Mouse (Mus musculus) forebrain, embryonic 12.5 days (tissue): ENCODE data around the gene Cd52. TPM values are rescaled to one million over a fixed set of nuclear protein-coding genes. Genes with fewer than 3 reads are reported as not detected.

Experiments used
- ATAC-seq: fragments of 200-750 bp; cut with Nextera tagmentation; 2 replicates; pipeline ENCODE4 v1.8.0; 2017; ENCODE audit warnings: moderate TSS enrichment; ENCODE audit not compliant: low FRiP score
- H3K27ac ChIP-seq: fragments of 300-500 bp; sonication (generic); 2 replicates; pipeline ENCODE4 v1.5.1; 2016; ENCODE audit warnings: mild to moderate bottlenecking
- H3K27me3 ChIP-seq: fragments of 300-500 bp; sonication (generic); 2 replicates; pipeline ENCODE4 v1.6.1; 2016; ENCODE audit warnings: mild to moderate bottlenecking
- H3K36me3 ChIP-seq: fragments of 300-500 bp; sonication (generic); replicated peaks from 2 replicates; pipeline ENCODE4 v1.6.1; 2016; ENCODE audit warnings: mild to moderate bottlenecking
- H3K4me1 ChIP-seq: fragments of 300-500 bp; sonication (generic); 2 replicates; pipeline ENCODE4 v1.6.1; 2016
- H3K4me2 ChIP-seq: fragments of 300-500 bp; sonication (generic); 2 replicates; pipeline ENCODE4 v1.6.1; 2016; ENCODE audit warnings: mild to moderate bottlenecking, moderate library complexity
- H3K4me3 ChIP-seq: fragments of 300-500 bp; sonication (generic); replicated peaks from 2 replicates; pipeline ENCODE4 v1.5.1; 2016; ENCODE audit warnings: mild to moderate bottlenecking
- H3K9ac ChIP-seq: fragments of 300-500 bp; sonication (generic); 2 replicates; pipeline ENCODE4 v1.6.1; 2016; ENCODE audit warnings: mild to moderate bottlenecking
- H3K9me3 ChIP-seq: fragments of 300-500 bp; sonication (generic); 2 replicates; pipeline ENCODE4 v1.6.1; 2016
- WGBS: fragments of 180-500 bp; shearing (Covaris S2); methylation state at CpG from one replicate; pipeline ENCODE4 v1.1.7; 2016; 5-methylcytosine and 5-hydroxymethylcytosine counted together
- polyA plus RNA-seq: library from polyadenylated mRNA; unstranded; fragments of >200 nt; fragmentation: Nextera tagmentation; extraction: Ambion mirVana; gene quantifications from 2 replicates; pipeline ENCODE4 v1.2.1, GENCODE M21; 2016

Cd52 gene
- polyA plus RNA-seq, 1 experiment from 2014 or later: 3.9 TPM

DNA sequence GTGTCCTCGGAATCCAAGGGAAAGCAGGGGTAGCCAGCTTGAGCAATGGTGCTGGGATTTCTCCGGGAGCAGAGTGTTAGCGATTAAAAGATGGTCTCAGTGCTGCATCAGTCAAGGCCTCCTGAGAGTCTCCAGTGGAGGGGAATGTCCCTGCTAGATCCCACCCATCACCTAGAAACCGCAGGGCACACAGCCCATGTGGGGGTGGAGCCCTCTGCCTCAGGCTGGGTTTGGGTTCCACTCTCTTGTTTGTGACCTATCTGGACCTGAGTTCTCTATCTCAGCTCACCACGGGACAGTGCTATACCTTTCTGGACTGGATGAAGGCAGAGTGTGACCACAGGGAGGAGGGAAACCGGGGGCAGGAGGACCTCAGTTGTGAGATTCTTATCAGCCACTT is 36.0 kb downstream of the Cd52 start:
- Histone ChIP-seq H3K27me3 (peaks cover 20% of the 10 kb centered on the region), H3K4me1 (no peaks in the 10 kb centered on the region), H3K4me2 (no peak overlapping the region; the same call in 1 of the 2 replicates), H3K4me3 (no peak overlapping the region), H3K36me3 (no peaks in the 10 kb centered on the region), H3K9me3 (no peaks in the 10 kb centered on the region), H3K27ac (no peak overlapping the region), H3K9ac (no peak overlapping the region)
- 83% methylated on average over 6 of the region's 6 CpGs for WGBS
- no peak for ATAC-seq

DNA sequence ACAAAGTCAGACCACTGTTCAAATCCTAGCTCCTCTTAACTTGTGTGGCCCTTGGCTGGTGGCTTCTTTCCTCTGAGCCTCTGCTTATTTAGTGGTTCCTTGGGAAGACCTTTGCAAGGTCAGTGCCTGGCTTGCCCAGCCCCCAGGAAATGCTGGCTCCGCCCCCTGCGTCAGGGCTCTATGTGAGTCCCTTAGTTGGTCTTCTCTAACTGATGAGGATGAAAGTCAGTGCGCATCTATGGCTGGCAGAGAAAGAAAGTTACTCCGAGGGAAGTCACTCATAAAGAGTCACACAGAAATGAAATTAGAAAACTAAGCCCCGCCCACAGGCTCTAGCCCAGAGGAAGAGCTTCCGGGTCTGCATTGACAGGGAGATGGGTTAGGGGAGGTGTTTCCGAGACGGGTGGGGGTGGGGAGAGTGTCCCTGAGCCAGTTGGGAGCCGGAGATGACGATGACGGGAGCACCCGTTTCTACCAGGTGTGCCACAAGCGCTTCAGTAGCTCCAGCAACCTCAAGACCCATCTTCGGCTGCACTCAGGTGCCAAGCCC is 36.6 kb downstream of the Cd52 start:
- Histone ChIP-seq H3K4me2 (no peak overlapping the region; the same call in 1 of the 2 replicates), H3K36me3 (no peaks in the 10 kb centered on the region), H3K4me3 (no peak overlapping the region), H3K27ac (no peak overlapping the region), H3K4me1 (no peaks in the 10 kb centered on the region), H3K27me3 (peaks cover 18% of the 10 kb centered on the region), H3K9me3 (no peaks in the 10 kb centered on the region), H3K9ac (no peak overlapping the region)
- WGBS: 38% methylated on average over 14 of the region's 14 CpGs
- ATAC-seq: no peak

DNA sequence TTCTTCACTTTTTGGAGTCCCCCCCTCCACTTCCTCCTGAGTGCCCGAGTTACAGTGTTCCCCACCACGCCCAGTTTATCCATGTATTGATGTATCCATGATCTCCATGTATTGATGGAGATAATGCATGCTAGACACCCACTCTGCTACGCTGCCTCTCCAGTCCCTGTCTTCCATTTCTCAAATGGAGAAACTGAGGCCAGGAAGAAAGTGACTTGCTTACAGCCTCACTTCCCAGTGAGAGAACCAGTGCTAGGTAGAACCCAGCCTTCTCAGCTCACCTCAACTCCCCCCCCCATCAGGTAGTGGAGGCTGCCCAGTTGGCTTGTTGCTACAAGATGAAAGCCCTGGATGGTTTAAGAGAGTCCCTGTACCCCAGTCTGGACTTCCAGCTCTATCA is 41.3 kb downstream of the Cd52 start, which contains the start of gene Zfp683:
Gene Zfp683, plus strand, starts transcription at position 301 of the 400 bp plus-strand sequence.
- Histone ChIP-seq H3K36me3 (no peaks in the 10 kb centered on the region), H3K9me3 (no peaks in the 10 kb centered on the region), H3K27me3 (no peaks in the 10 kb centered on the region), H3K4me2 (no peak within 1 kb of the TSS), H3K4me3 (no peak within 1 kb of the TSS), H3K4me1 (peaks cover 3% of the 10 kb centered on the region; the same call in 1 of the 2 replicates), H3K9ac (no peak within 1 kb of the TSS), H3K27ac (no peak within 1 kb of the TSS)
- WGBS: 85% methylated on average over 3 of the region's 3 CpGs
- ATAC-seq: no peak

DNA sequence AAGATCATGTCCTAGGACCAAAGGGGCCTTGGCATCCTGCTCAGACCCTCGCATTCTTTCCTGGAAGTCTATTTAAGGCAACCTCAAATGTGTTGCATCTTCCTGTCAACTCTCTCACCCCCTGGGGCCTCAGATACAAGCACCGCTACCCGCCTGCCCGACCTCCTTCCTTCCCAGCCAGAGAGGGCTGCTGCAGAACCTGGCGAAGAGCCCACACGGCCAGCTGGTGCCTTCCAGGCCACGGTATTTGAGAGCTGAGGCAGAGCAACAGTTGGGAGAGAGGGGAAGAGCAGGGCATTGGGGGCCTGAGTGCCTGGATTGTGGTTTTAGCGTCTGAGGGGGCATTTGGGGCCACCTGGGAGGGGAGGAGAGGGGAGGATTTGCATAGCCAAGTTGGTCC is 42.3 kb downstream of the Cd52 start:
- Histone ChIP-seq H3K9me3 (no peaks in the 10 kb centered on the region), H3K4me1 (peaks cover 3% of the 10 kb centered on the region; the same call in 1 of the 2 replicates), H3K9ac (no peak overlapping the region), H3K4me2 (no peak overlapping the region), H3K36me3 (no peaks in the 10 kb centered on the region), H3K27ac (no peak overlapping the region), H3K4me3 (no peak overlapping the region), H3K27me3 (no peaks in the 10 kb centered on the region)
- WGBS: 51% methylated on average over 8 of the region's 8 CpGs
- no peak for ATAC-seq

DNA sequence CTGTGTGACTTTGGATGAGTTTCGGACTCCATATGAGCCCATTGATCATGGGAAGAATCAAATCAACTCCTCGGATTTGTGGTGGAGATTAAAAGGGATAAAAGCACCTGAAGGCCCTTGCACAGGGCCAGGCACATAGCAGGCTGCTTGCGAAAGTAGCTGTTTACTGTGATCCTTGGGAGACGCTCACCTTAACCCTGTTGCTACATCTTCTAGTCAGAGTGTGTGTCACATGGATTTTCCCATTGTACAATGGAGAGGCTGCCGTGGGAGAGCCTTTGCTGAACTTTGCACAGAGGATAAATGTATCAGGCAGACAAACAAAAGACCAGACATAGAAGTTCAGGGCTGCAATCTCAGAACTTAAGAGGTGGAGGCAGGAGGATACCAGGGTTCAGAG is 43.0 kb downstream of the Cd52 start:
- Histone ChIP-seq H3K4me3 (no peak overlapping the region), H3K4me1 (peaks cover 3% of the 10 kb centered on the region; the same call in 1 of the 2 replicates), H3K4me2 (no peak overlapping the region), H3K9ac (no peak overlapping the region), H3K9me3 (no peaks in the 10 kb centered on the region), H3K27ac (no peak overlapping the region), H3K27me3 (no peaks in the 10 kb centered on the region), H3K36me3 (no peaks in the 10 kb centered on the region)
- WGBS: 82% methylated on average over 5 of the region's 5 CpGs
- no peak for ATAC-seq

DNA sequence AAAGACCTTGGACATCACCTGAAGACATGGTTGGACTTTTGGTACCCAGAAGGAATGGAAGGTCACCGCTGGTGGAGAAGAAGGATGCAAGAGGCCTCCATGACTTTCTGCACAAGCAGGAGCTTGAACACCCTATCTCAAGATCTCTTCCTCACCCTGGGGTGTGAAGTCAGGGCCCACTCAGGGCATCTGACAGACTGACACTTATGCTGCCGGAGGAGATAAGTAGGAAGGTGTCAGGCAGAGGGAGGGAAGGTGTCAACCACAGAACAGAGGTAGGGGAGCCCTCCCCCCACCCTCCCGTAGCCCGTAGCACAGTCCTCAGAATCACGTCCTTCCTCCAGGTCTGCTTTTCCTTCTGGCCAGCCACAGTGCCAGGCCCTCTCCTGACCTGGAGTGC is 47.2 kb downstream of the Cd52 start:
- no peak overlapping the region for H3K27ac ChIP-seq
- ATAC-seq: no peak

DNA sequence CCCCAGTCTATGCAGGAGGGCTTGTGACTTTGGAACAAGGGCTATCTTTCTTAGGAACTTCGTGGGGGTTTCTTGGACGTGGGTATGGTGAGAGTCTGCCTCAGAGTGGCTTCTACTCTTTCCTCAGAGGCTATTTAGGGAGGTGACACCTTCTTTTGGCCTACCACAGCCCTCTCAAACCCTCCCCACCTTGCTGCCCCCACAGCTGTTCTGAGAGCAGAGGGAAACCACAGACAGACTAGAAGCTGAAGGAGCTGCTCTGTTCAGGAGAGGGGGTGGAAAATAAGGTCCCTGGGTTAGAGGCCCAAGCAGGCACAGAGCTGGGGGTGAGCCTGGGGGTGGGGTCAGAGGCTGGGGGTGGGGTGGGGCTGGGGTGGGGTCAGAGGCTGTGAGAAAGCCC is 51.8 kb downstream of the Cd52 start:
- WGBS: 68% methylated on average over 2 of the region's 2 CpGs
- H3K4me2 ChIP-seq: no peak overlapping the region
- no peaks in the 10 kb centered on the region for H3K27me3 ChIP-seq
- H3K4me1 ChIP-seq: no peaks in the 10 kb centered on the region; the same call in 1 of the 2 replicates
- no peaks in the 10 kb centered on the region for H3K36me3 ChIP-seq
- H3K9me3 ChIP-seq: no peaks in the 10 kb centered on the region
- ATAC-seq: no peak
- no peak overlapping the region for H3K4me3 ChIP-seq
- no peak overlapping the region for H3K27ac ChIP-seq
- H3K9ac ChIP-seq: no peak overlapping the region

More for the DNA sequence above, 47.2 kb downstream of the Cd52 start:
- H3K36me3 ChIP-seq: no peaks in the 10 kb centered on the region
- no peak overlapping the region for H3K4me3 ChIP-seq
- 89% methylated on average over 5 of the region's 5 CpGs for WGBS
- H3K4me1 ChIP-seq: peaks cover 2% of the 10 kb centered on the region; the same call in 1 of the 2 replicates
- H3K4me2 ChIP-seq: no peak overlapping the region
- no peak overlapping the region for H3K9ac ChIP-seq
- H3K9me3 ChIP-seq: no peaks in the 10 kb centered on the region
- H3K27me3 ChIP-seq: no peaks in the 10 kb centered on the region

DNA sequence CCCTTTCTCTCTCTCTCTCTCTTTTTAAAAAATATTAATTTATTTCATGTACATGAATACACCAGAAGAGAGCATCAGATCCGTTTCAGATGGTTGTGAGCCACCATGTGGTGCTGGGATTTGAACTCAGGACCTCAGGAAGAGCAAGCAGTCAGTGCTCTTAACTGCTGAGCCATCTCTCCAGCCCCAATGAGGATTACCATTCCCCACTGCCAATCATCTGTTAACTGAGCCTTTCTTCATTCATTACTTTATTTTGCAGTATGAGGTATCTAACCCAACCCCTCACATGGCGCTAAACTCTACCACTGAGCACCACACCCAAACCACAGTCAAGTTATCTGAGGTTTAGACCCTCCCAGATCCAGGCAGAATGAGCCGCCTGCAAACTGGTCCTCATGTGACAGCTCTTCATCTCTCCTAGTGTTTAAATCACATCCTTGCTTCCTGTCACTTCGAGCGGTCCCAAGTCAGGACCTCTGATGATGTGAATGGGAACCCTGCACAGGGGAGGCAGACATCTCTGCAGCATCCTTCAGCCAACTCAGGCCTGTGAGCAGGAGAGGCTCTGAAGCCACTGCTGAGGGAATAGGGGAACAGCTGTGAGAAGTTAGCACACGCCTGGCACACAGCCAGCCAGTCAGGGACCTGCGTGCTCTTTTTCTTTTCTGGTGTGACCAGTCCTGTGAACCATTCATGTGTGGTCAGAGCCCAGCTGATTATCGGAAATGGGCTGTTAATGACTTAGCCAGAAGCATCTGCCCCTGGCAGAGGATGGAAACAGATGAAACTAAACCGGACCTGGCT is 53.4 kb downstream of the Cd52 start:
- H3K4me1 ChIP-seq: no peaks in the 10 kb centered on the region; the same call in 1 of the 2 replicates
- no peaks in the 10 kb centered on the region for H3K36me3 ChIP-seq
- no peak overlapping the region for H3K4me3 ChIP-seq
- no peak overlapping the region for H3K9ac ChIP-seq
- no peaks in the 10 kb centered on the region; the same call in 1 of the 2 replicates for H3K27me3 ChIP-seq
- no peaks in the 10 kb centered on the region for H3K9me3 ChIP-seq
- no peak overlapping the region for H3K27ac ChIP-seq
- ATAC-seq: no peak
- H3K4me2 ChIP-seq: no peak overlapping the region
- WGBS: 71% methylated on average over 9 of the region's 9 CpGs

DNA sequence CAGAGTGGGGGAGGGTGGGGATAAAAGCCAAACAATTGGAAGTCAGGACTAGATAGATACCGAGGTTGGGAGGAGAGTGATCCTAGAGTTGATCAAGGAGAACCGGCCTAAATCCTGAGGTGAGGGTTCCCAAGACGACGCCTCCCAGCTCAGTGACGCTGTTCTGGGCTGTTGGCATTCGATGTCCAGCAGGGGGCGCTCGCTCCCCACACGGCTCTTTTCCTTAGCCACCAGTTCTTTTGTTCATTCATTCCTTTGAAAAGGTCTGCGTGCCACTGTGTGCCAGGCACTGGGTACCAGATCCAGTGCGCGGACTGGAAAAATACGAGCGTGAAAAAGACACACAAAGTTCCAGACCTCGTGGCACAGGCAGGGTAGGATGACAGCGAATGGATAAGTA is 58.9 kb downstream of the Cd52 start:
- Histone ChIP-seq H3K27ac (no peak overlapping the region), H3K27me3 (no peaks in the 10 kb centered on the region; the same call in 1 of the 2 replicates), H3K4me3 (no peak overlapping the region), H3K36me3 (no peaks in the 10 kb centered on the region), H3K9me3 (no peaks in the 10 kb centered on the region), H3K9ac (no peak overlapping the region), H3K4me2 (peak overlapping the region; percentile 24; the same call in 1 of the 2 replicates), H3K4me1 (no peaks in the 10 kb centered on the region)
- peak; percentile 46; the same call in 1 of the 2 replicates for ATAC-seq
- 4% methylated on average over 16 of the region's 16 CpGs for WGBS

Other genes starting within 250 kb of the Cd52 start
- 22.6 and 26.0 TPM in 2 replicates for gene Rps6ka1, start 207.3 kb downstream of the Cd52 start, polyA plus RNA-seq
- gene Hmgn2, start 126.4 kb downstream of the Cd52 start, polyA plus RNA-seq: 3,644 and 3,855 TPM in 2 replicates
- gene Dhdds, start 94.2 kb downstream of the Cd52 start, polyA plus RNA-seq: 45.5 and 48.6 TPM in 2 replicates
- 0.92 and 1.5 TPM in 2 replicates for gene Lin28a, start 76.2 kb downstream of the Cd52 start, polyA plus RNA-seq
- gene Zfp683, start 41.2 kb downstream of the Cd52 start, polyA plus RNA-seq: not detected in 2 replicates
- 0.62 and 0.96 TPM in 2 replicates for gene Crybg2, start 34.3 kb downstream of the Cd52 start, polyA plus RNA-seq
- gene Ubxn11, start 7.5 kb upstream of the Cd52 start, polyA plus RNA-seq: 5.8 and 7.9 TPM in 2 replicates
- 257 and 272 TPM in 2 replicates for gene Sh3bgrl3, start 33.7 kb upstream of the Cd52 start, polyA plus RNA-seq
- 30.5 and 32.3 TPM in 2 replicates for gene Cep85, start 92.0 kb upstream of the Cd52 start, polyA plus RNA-seq
- gene Gm7534, start 107.9 kb upstream of the Cd52 start, polyA plus RNA-seq: not detected in 2 replicates
- gene Catsper4, start 132.3 kb upstream of the Cd52 start, polyA plus RNA-seq: not detected in 2 replicates
- 0.10 and 0.35 TPM in 2 replicates for gene Cnksr1, start 143.3 kb upstream of the Cd52 start, polyA plus RNA-seq
- gene E130218I03Rik, start 148.6 kb upstream of the Cd52 start, polyA plus RNA-seq: 0.52 and 0.74 TPM in 2 replicates
- gene Zfp593, start 150.5 kb upstream of the Cd52 start, polyA plus RNA-seq: 18.5 and 20.4 TPM in 2 replicates
- not detected in 2 replicates for gene Gm30191, start 151.9 kb upstream of the Cd52 start, polyA plus RNA-seq
- 4.1 and 5.2 TPM in 2 replicates for gene Grrp1, start 159.0 kb upstream of the Cd52 start, polyA plus RNA-seq
- gene Pdik1l, start 192.8 kb upstream of the Cd52 start, polyA plus RNA-seq: 33.3 and 34.8 TPM in 2 replicates
- 0.17 and 0.27 TPM in 2 replicates for gene Trim63, start 220.0 kb upstream of the Cd52 start, polyA plus RNA-seq
- not detected in 2 replicates for gene Slc30a2, start 248.1 kb upstream of the Cd52 start, polyA plus RNA-seq